Mouse (Mus musculus): ENCODE results near the gene Rab12.

Gene Rab12

DNA sequence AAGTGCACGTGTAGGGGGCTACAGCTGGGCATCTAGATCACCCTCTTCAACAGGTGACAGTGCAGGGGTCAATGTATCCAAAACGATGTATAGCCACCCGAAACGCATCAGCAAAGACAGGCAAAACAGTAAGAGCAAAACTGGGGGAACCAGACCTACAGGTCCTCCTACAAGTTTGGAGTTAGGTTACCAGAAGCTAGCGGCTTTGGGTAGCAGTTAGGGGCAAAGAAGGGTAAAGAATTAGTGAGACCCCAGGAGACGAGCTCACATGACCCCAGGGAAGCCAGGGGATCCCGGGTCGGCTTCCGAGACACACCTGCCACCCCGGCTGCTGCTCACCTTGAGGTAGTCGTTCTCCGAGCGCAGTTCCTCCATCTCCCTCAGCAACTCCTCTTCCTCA lies 71.6 kb downstream of the Rab12 start:
- no peak for DNase-seq (ENCODE audit: low spot score)

DNA sequence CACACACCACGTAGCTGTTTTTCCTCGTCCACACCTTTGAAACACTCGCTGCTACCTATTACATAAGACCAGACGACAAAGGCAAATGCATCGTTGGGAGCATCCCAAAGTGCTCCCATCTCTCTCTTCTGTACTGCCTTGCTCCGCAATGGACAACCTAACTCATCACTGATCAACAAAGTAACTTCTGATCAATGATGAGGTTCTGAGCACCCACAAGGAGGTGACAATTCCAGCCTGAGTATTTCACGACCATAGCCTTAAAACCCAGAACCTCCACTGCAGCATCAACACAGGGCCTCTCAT lies 72.6 kb downstream of the Rab12 start:
- DNase-seq (ENCODE audit: low spot score) = no peak

DNA sequence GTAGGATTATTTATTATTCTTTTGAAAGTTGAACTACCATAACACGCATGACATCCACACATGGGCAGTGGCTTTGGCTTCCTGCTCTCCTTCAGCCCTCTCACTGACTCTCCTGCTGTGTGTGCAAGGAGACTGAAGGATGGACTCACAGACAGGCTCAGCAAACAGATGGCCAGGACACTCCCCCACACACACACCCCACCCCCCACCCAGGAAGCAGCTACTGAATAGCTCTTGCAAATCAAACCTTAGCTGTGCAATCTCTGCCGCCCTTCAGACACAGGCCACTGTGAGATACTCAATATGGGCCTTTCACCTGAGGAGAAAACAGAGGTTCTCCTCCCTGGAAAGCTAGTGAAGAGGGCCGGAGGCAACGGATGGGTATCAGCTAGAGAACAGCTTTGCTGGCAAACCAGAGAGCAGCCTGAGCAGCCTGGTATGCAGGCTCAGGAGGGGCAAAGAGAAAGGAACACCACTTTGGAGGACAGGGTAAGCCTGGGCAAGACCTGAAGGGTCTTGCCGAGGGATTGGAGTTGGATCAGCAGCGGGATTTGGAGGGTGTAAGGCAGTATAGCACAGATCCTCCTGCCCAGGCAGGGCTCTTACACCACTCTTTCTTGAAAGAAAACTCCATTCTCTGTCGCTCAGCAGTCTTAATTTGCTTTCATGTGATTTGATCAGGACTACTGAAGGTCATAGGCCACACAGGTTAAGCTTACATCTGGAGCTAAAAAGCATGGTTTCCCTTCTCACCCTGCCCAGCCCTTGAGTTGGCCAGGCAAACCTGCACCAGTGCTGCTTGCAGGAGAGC lies 73.1 kb downstream of the Rab12 start:
- DNase-seq (ENCODE audit: low spot score) = no peak
